Mouse (Mus musculus) heart, postnatal 4 days (tissue): ENCODE measurements around the gene Folr2. TPM values are rescaled to one million over a fixed set of nuclear protein-coding genes. Genes with fewer than 3 reads are reported as not detected.
A peak's percentile ranks its signal among the peaks of the same experiment; 100 is the strongest.

ENCODE experiments used
- DNase-seq: peaks from one replicate; pipeline ENCODE4 v3.0.0; 2021
- microRNA-seq, 2 experiments: library from miRNA; unstranded; fragments of <30 nt; microRNA quantifications; one replicate each; pipeline ENCODE4 v1.2.0; 2021 to 2022
- total RNA-seq, 2 experiments: library from RNA; stranded (reverse); gene quantifications; 2 replicates each; pipeline ENCODE4 v1.2.3; 2021

Folr2 gene
- total RNA-seq, 2 experiments from 2014 or later: 0.33 to 0.38 TPM

GRCm38 (mm10) chr7:101823758-101824630, 33.0 kb downstream of the Folr2 start:
- no peak for DNase-seq

GRCm38 (mm10) chr7:101822836-101823757, 33.9 kb downstream of the Folr2 start:
- peak; percentile 51 for DNase-seq

- DNase-seq: peak; percentile 76
These were observed 35.2 kb downstream of the Folr2 start for GRCm38 (mm10) chr7:101821571-101822501.

- DNase-seq: no peak
These were observed 36.5 kb downstream of the Folr2 start for GRCm38 (mm10) chr7:101820295-101821030.

- no peak for DNase-seq
These were observed 39.1 kb downstream of the Folr2 start, which contains the start of gene Phox2a for GRCm38 (mm10) chr7:101817861-101818401. Gene Phox2a (plus strand): TSS chr7:101818313.

Small RNA genes lying within 50 kb of the gene (microRNA-seq; reads per million reads assigned to microRNA genes)
- 0 reads per million in 2 experiments for gene Gm22655

Other genes starting within 250 kb of the Folr2 start
- gene Clpb, start 193.6 kb downstream of the Folr2 start, total RNA-seq: 10 to 100 TPM; 50.3 to 52.7 TPM
- under 1 TPM; 0.27 to 0.43 TPM for gene Phox2a, start 38.9 kb downstream of the Folr2 start, total RNA-seq
- 100 to 1,000 TPM; 139 to 141 TPM for gene Inppl1, start 19.0 kb downstream of the Folr2 start, total RNA-seq
- 10 to 100 TPM; 45.7 to 50.8 TPM for gene Anapc15, start 6.5 kb upstream of the Folr2 start, total RNA-seq
- gene Folr1, start 13.6 kb upstream of the Folr2 start, total RNA-seq: 1 to 10 TPM; 1.1 to 2.9 TPM
- gene Lamtor1, start 48.7 kb upstream of the Folr2 start, total RNA-seq: 100 to 1,000 TPM; 104 to 109 TPM
- not detected for gene Tomt, start 49.2 kb upstream of the Folr2 start, total RNA-seq
- gene Lrrc51, start 76.7 kb upstream of the Folr2 start, total RNA-seq: 1 to 10 TPM; 1.1 TPM
- 100 to 1,000 TPM in 1 of 2 experiments, 10 to 100 TPM in 1; 98.4 to 108 TPM for gene Numa1, start 76.9 kb upstream of the Folr2 start, total RNA-seq
- 1 to 10 TPM; 3.6 to 4.1 TPM for gene Il18bp, start 161.5 kb upstream of the Folr2 start, total RNA-seq
- 10 to 100 TPM; 23.8 to 25.6 TPM for gene Rnf121, start 208.3 kb upstream of the Folr2 start, total RNA-seq
- gene Xndc1, start 208.3 kb upstream of the Folr2 start, total RNA-seq: 10 to 100 TPM; 13.2 to 13.3 TPM
- 1 to 10 TPM in 1 of 2 experiments, under 1 TPM in 1; 0.90 to 1.1 TPM for gene Xntrpc, start 208.5 kb upstream of the Folr2 start, total RNA-seq
- under 1 TPM; 0.36 to 0.50 TPM for gene Trpc2, start 225.9 kb upstream of the Folr2 start, total RNA-seq
- gene Art1, start 244.5 kb upstream of the Folr2 start, total RNA-seq: 1 to 10 TPM; 8.0 to 8.1 TPM